Mouse (Mus musculus): Measurements from ENCODE around the gene Gpa33.

GRCm38 (mm10) chr1:166151341-166151740 lies 21.3 kb downstream of the Gpa33 start:
- TF ChIP-seq E2F4 (IDR thresholded peaks at IDR 0.05; ENCODE audit: insufficient read depth) (no peak), USF1 (IDR thresholded peaks at IDR 0.05; ENCODE audit: low read depth) (no peak), POLR2A (IDR thresholded peaks at IDR 0.05; ENCODE audit: insufficient read length, low read depth) (no peak), MAX (IDR thresholded peaks at IDR 0.05; ENCODE audit: low read depth) (no peak), MYOD1 (IDR thresholded peaks at IDR 0.05; ENCODE audit: control insufficient read depth in 1 of 3, insufficient read length in 2 of 3, low read depth in 2 of 3) (no peak), CEBPB (IDR thresholded peaks at IDR 0.05; ENCODE audit: insufficient read depth, poor library complexity, severe bottlenecking) (no peak), TCF3 (IDR thresholded peaks at IDR 0.05; ENCODE audit: insufficient read length, low read depth) (no peak), TCF12 (IDR thresholded peaks at IDR 0.05; ENCODE audit: insufficient read depth, poor library complexity, severe bottlenecking) (no peak)

Data from myocyte (in vitro differentiated cells).